Mouse (Mus musculus) forebrain, embryonic 12.5 days (tissue): ENCODE data around the gene Olfr519. TPM values are rescaled to one million over a fixed set of nuclear protein-coding genes. Genes with fewer than 3 reads are reported as not detected.

ENCODE experiments used
- ATAC-seq: fragments of 200-750 bp; cut with Nextera tagmentation; 2 replicates; pipeline ENCODE4 v1.8.0; 2017; ENCODE audit warnings: moderate TSS enrichment; ENCODE audit not compliant: low FRiP score
- H3K27ac ChIP-seq: fragments of 300-500 bp; sonication (generic); 2 replicates; pipeline ENCODE4 v1.5.1; 2016; ENCODE audit warnings: mild to moderate bottlenecking
- H3K27me3 ChIP-seq: fragments of 300-500 bp; sonication (generic); 2 replicates; pipeline ENCODE4 v1.6.1; 2016; ENCODE audit warnings: mild to moderate bottlenecking
- H3K36me3 ChIP-seq: fragments of 300-500 bp; sonication (generic); replicated peaks from 2 replicates; pipeline ENCODE4 v1.6.1; 2016; ENCODE audit warnings: mild to moderate bottlenecking
- H3K4me1 ChIP-seq: fragments of 300-500 bp; sonication (generic); 2 replicates; pipeline ENCODE4 v1.6.1; 2016
- H3K4me2 ChIP-seq: fragments of 300-500 bp; sonication (generic); 2 replicates; pipeline ENCODE4 v1.6.1; 2016; ENCODE audit warnings: mild to moderate bottlenecking, moderate library complexity
- H3K4me3 ChIP-seq: fragments of 300-500 bp; sonication (generic); replicated peaks from 2 replicates; pipeline ENCODE4 v1.5.1; 2016; ENCODE audit warnings: mild to moderate bottlenecking
- H3K9ac ChIP-seq: fragments of 300-500 bp; sonication (generic); 2 replicates; pipeline ENCODE4 v1.6.1; 2016; ENCODE audit warnings: mild to moderate bottlenecking
- H3K9me3 ChIP-seq: fragments of 300-500 bp; sonication (generic); 2 replicates; pipeline ENCODE4 v1.6.1; 2016
- WGBS: fragments of 180-500 bp; shearing (Covaris S2); methylation state at CpG from one replicate; pipeline ENCODE4 v1.1.7; 2016; 5-methylcytosine and 5-hydroxymethylcytosine counted together
- polyA plus RNA-seq: library from polyadenylated mRNA; unstranded; fragments of >200 nt; fragmentation: Nextera tagmentation; extraction: Ambion mirVana; gene quantifications from 2 replicates; pipeline ENCODE4 v1.2.1, GENCODE M21; 2016

Olfr519 gene
- polyA plus RNA-seq: not detected in 2 replicates

DNA sequence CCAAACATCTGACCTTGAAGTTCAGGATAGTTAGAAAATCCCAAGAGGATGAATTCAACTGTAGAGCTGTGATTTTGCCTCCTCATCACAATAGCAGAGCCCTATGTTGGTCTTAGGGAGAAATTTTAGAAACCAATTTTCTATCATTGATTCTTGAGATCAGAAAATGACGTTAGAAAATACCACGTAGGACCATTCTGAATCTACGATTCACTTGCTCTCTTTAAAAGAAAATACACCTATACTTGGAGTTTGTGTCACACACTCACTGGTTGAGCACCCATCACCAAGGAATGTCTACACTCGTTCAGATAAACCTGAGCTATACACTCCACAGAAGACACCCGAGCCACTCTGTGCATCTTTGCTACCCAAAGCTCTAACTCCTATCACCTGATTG lies at the start of gene Olfr519:
TSS of gene Olfr519 (minus strand) at position 101 of the 400 bp plus-strand sequence.
- Histone ChIP-seq H3K4me3 (no peak within 1 kb of the TSS), H3K9me3 (no peaks in the 10 kb centered on the region), H3K4me1 (no peaks in the 10 kb centered on the region), H3K4me2 (no peak within 1 kb of the TSS), H3K9ac (no peak within 1 kb of the TSS), H3K36me3 (no peaks in the 10 kb centered on the region), H3K27me3 (no peaks in the 10 kb centered on the region), H3K27ac (no peak within 1 kb of the TSS)
- ATAC-seq: no peak
- 84% methylated on average over 5 of the region's 5 CpGs for WGBS

GRCm38 (mm10) chr7:108944002-108944401 lies 49.8 kb upstream of the Olfr519 start:
- Histone ChIP-seq H3K9me3 (no peaks in the 10 kb centered on the region), H3K36me3 (peaks cover 59% of the 10 kb centered on the region), H3K27me3 (peaks cover 4% of the 10 kb centered on the region), H3K9ac (no peak overlapping the region), H3K27ac (no peak overlapping the region), H3K4me2 (no peak overlapping the region), H3K4me1 (peaks cover 5% of the 10 kb centered on the region; the same call in 1 of the 2 replicates), H3K4me3 (no peak overlapping the region)
- peak; percentile 68 for ATAC-seq
- WGBS: 2% methylated on average over 2 of the region's 2 CpGs

DNA sequence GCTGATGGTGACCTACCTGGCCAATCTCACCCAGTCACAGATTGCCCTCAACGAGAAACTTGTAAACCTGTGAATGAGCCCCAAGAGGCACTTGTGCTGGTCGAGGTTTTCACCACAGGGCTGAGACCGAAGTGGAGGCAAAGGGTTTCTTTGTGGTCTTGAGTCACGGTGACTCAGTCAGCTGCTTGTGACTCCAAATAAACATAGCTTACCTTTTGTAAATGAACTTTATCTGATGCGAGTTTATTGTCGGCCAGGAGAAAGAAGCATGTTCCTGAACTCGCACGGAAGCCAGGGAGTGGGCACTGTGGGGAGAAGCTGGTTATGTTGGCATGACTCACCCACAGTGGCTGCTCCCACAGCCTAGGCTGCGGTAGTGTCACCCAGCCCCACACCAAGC lies 47.2 kb upstream of the Olfr519 start:
- Histone ChIP-seq H3K4me1 (no peaks in the 10 kb centered on the region; the same call in 1 of the 2 replicates), H3K9me3 (no peaks in the 10 kb centered on the region), H3K4me3 (no peak overlapping the region), H3K27me3 (no peaks in the 10 kb centered on the region), H3K9ac (no peak overlapping the region), H3K36me3 (peaks cover 80% of the 10 kb centered on the region), H3K27ac (no peak overlapping the region), H3K4me2 (no peak overlapping the region)
- 94% methylated on average over 9 of the region's 9 CpGs for WGBS
- no peak for ATAC-seq

DNA sequence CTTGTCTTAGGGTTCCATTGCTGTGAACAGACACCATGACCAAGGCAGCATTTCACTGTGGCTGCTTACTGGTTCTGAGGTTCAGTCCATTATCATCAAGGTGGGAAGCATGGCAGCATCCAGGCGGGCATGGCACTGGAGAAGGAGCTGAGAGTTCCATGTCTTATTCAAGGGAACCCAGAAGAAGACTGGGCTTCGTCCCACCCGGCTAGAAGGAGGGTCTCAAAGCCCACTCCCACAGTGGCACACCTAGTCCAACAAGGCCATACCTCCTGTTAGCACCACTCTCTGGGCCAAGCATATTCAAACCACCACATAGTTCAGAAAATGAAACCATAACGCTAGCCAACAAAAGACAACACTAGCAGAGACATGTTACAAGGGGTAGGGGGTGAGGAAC lies 42.4 kb upstream of the Olfr519 start:
- H3K9ac ChIP-seq: no peak overlapping the region
- WGBS: 95% methylated on average over 4 of the region's 4 CpGs
- H3K4me1 ChIP-seq: peaks cover 16% of the 10 kb centered on the region
- no peaks in the 10 kb centered on the region for H3K27me3 ChIP-seq
- H3K9me3 ChIP-seq: no peaks in the 10 kb centered on the region
- H3K4me3 ChIP-seq: no peak overlapping the region
- ATAC-seq: no peak
- no peak overlapping the region for H3K27ac ChIP-seq
- H3K4me2 ChIP-seq: 0 out of 2 replicates have a peak overlapping the region, but pooled peaks have one; percentile 84
- H3K36me3 ChIP-seq: peaks cover 54% of the 10 kb centered on the region

- Histone ChIP-seq H3K9ac (peak overlapping the region; percentile 95), H3K4me3 (peak overlapping the region; percentile 98), H3K36me3 (peaks cover 43% of the 10 kb centered on the region), H3K4me2 (peak overlapping the region; percentile 84), H3K27ac (no peak overlapping the region), H3K27me3 (0 out of 2 replicates have a peak, but pooled peaks cover 4% of the 10 kb centered on the region), H3K9me3 (no peaks in the 10 kb centered on the region), H3K4me1 (peaks cover 16% of the 10 kb centered on the region)
- ATAC-seq: no peak
- 91% methylated on average over 7 of the region's 7 CpGs for WGBS
These were observed 41.2 kb upstream of the Olfr519 start for GRCm38 (mm10) chr7:108935411-108935810.

- ATAC-seq: no peak
- H3K27me3 ChIP-seq: 0 out of 2 replicates have a peak, but pooled peaks cover 4% of the 10 kb centered on the region
- peak overlapping the region; percentile 84 for H3K4me2 ChIP-seq
- peak overlapping the region; percentile 95 for H3K9ac ChIP-seq
- H3K4me1 ChIP-seq: peaks cover 16% of the 10 kb centered on the region
- WGBS: 5% methylated on average over 8 of the region's 8 CpGs
- H3K36me3 ChIP-seq: peaks cover 37% of the 10 kb centered on the region
- no peaks in the 10 kb centered on the region for H3K9me3 ChIP-seq
- H3K4me3 ChIP-seq: peak overlapping the region; percentile 98
- no peak overlapping the region for H3K27ac ChIP-seq
These were observed 40.6 kb upstream of the Olfr519 start for GRCm38 (mm10) chr7:108934836-108935235.

- peaks cover 29% of the 10 kb centered on the region for H3K36me3 ChIP-seq
- ATAC-seq: peak; percentile 98
- WGBS: 3% methylated on average over 50 of the region's 50 CpGs
These were observed 39.8 kb upstream of the Olfr519 start, which contains the start of gene Eif3f for GRCm38 (mm10) chr7:108933794-108934731. Gene Eif3f, plus strand, starts transcription at chr7:108934417.

DNA sequence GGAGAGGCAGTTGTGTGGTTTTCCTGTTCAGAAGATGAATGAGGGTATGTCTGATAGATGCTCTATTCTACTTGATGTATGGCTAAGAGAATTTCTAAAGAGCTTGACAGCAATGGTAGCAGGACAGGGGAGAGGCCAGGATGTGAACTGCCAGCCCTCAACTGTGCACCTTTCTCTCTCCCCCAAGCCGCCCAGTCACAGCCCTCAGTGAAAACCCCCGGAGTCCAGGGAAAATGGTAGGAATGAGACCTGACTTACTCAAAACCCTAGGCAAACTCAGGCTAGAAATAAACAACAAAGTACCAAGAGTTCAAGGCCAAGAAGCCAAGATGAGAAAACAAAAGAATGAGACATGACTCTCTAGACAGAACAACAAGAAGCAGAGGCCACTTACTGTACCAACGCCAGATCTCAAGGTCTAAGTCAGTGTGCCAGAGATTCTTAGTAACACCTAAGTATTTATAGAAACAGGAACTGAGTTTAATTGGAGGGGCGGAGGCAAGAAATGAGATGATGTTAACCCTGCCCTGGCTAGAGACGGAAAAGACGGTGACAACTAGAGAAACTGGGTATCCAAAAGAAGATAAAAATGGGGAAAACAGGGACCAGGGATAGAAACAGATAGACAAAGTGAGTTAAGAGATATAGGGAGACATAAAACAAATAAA lies 35.6 kb upstream of the Olfr519 start, which contains the start of gene Nlrp10:
TSS of gene Nlrp10 (minus strand) at position 453 of the 668 bp plus-strand sequence.
- no peak within 1 kb of the TSS for H3K9ac ChIP-seq
- no peak within 1 kb of the TSS for H3K4me2 ChIP-seq
- WGBS: 84% methylated on average over 6 of the region's 6 CpGs
- H3K4me1 ChIP-seq: peaks cover 1% of the 10 kb centered on the region
- no peaks in the 10 kb centered on the region for H3K9me3 ChIP-seq
- H3K4me3 ChIP-seq: no peak within 1 kb of the TSS
- no peaks in the 10 kb centered on the region for H3K36me3 ChIP-seq
- ATAC-seq: no peak
- H3K27me3 ChIP-seq: 0 out of 2 replicates have a peak, but pooled peaks cover 7% of the 10 kb centered on the region
- no peak within 1 kb of the TSS for H3K27ac ChIP-seq

More at GRCm38 (mm10) chr7:108933794-108934731, 39.8 kb upstream of the Olfr519 start, which contains the start of gene Eif3f:
- H3K4me2 ChIP-seq: peak within 1 kb of the TSS; percentile 84
- peaks cover 16% of the 10 kb centered on the region for H3K4me1 ChIP-seq
- peak within 1 kb of the TSS; percentile 95 for H3K9ac ChIP-seq
- H3K27ac ChIP-seq: peak within 1 kb of the TSS; percentile 84
- H3K27me3 ChIP-seq: 0 out of 2 replicates have a peak, but pooled peaks cover 4% of the 10 kb centered on the region
- H3K4me3 ChIP-seq: peak within 1 kb of the TSS; percentile 98
- no peaks in the 10 kb centered on the region for H3K9me3 ChIP-seq

GRCm38 (mm10) chr7:108928280-108929188 lies 34.3 kb upstream of the Olfr519 start:
- WGBS: 84% methylated on average over 11 of the region's 11 CpGs
- Histone ChIP-seq H3K4me1 (no peaks in the 10 kb centered on the region), H3K27me3 (0 out of 2 replicates have a peak, but pooled peaks cover 7% of the 10 kb centered on the region), H3K36me3 (no peaks in the 10 kb centered on the region), H3K9me3 (no peaks in the 10 kb centered on the region), H3K4me2 (no peak overlapping the region), H3K4me3 (no peak overlapping the region), H3K27ac (no peak overlapping the region), H3K9ac (no peak overlapping the region)
- no peak for ATAC-seq

DNA sequence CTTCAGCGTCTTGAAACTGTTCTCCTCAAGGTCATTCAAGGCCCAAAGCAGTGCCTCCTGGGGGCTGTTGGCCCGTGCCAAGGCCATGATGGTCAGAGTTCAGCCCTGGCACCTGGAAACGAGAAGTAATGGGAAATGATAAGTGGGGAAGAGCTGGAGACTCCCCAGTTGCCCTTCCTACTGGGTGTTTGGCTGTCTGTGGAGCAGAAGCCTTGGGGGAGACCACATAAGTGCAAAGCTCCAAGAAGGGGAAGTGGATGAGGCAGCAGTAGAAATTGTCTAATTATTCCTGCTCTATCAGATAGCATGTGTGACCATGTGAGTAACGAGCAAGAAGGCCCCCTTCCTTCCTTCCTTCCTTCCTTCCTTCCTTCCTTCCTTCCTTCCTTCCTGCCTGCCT lies 32.8 kb upstream of the Olfr519 start:
- Histone ChIP-seq H3K4me1 (no peaks in the 10 kb centered on the region), H3K4me2 (no peak overlapping the region), H3K9ac (no peak overlapping the region), H3K27me3 (0 out of 2 replicates have a peak, but pooled peaks cover 7% of the 10 kb centered on the region), H3K36me3 (no peaks in the 10 kb centered on the region), H3K4me3 (no peak overlapping the region), H3K9me3 (no peaks in the 10 kb centered on the region), H3K27ac (no peak overlapping the region)
- WGBS: 66% methylated on average over 4 of the region's 4 CpGs
- no peak for ATAC-seq

DNA sequence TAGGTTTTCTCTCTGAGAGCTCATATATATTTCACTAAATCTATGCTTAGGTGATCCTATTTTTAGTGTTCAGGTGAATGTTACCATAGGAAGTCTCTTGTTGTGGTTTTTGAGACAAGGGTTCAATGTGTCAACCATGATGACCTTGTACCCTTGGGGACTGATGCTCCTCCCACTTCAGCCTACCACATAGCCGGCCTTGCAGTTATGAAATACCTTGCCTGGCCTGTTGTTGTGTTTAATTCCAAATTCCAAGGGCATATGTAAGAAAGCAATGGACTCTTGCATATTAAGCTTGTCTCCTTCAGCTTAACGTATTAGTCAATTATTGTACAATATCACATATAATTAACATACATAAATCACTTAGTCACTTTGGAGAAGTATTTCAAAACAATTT lies 9.7 kb upstream of the Olfr519 start:
- Histone ChIP-seq H3K4me1 (no peaks in the 10 kb centered on the region), H3K36me3 (no peaks in the 10 kb centered on the region), H3K4me2 (no peak overlapping the region), H3K27ac (no peak overlapping the region), H3K27me3 (no peaks in the 10 kb centered on the region), H3K9ac (no peak overlapping the region), H3K4me3 (no peak overlapping the region), H3K9me3 (no peaks in the 10 kb centered on the region)
- 79% methylated on average over 2 of the region's 2 CpGs for WGBS
- no peak for ATAC-seq
